Mouse (Mus musculus) large intestine, adult 2 months (tissue): ENCODE results near the gene Cd80. TPM values are rescaled to one million over a fixed set of nuclear protein-coding genes. Genes with fewer than 3 reads are reported as not detected.
A peak's percentile ranks its signal among the peaks of the same experiment; 100 is the strongest.

Experiments used
- DNase-seq: peaks from one replicate; pipeline ENCODE4 v3.0.0-alpha.2; 2012; ENCODE audit warnings: low read depth, low spot score
- WGBS: fragments of 180-500 bp; shearing (Covaris S2); methylation state at CpG from one replicate; pipeline ENCODE4 v1.1.7; 2018; 5-methylcytosine and 5-hydroxymethylcytosine counted together
- polyA plus RNA-seq: library from polyadenylated mRNA; depleted of rRNA; stranded (reverse); fragments of >200 nt; gene quantifications from 2 replicates; pipeline ENCODE4 v1.2.3, GENCODE M21; 2012; rRNA removed

Gene Cd80
- polyA plus RNA-seq, 1 experiment = 0.46 TPM

DNA sequence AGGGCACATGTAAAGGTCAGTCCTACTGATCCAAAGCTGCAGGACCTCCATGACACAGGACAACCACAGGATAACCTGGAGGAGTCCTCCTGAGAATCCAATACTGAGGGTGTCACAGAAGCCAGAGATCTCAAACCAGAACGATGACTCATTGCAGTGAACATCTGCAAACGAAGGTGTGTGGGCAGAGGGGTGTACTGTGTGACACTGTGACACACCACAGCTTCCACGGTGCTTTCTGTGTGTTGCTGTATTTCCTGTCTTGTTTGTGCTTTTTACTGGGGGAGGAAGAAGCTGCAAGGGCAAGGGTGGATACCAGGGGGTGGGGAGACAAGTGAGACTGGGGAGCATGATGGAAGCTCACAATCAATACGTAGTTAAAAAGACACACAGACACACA, 48.2 kb downstream of the Cd80 start:
- WGBS = 55% methylated on average over 4 of the region's 4 CpGs
- DNase-seq = no peak

DNA sequence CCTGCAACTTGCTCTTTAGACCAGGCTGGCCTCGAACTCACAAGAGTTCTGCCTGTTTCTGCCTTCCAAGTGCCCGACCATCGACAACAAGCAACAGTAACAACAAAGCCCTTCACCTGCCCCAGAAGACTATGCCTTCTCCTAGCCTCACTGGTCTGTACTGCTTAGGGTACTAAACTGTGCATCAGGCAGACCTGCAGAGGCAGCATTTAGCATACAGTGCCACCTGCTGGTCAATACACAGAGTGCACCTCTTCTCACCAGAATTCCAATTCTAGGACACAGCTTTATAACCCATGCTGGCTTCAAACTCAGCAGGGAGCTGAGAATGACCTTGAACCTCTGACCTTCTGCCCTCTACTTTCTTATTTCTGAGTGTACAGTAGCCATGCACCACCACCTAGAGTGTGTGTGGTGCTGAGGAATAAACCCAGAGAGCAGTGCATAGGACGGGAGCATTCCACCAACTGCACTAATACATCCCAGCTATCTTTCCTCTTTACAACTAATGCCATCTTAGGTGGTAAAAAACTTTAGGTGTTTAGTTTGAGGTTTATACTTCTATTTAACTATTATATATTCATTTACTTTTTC, 50.8 kb downstream of the Cd80 start:
- DNase-seq = no peak
- WGBS = 60% methylated on average over 4 of the region's 4 CpGs

DNA sequence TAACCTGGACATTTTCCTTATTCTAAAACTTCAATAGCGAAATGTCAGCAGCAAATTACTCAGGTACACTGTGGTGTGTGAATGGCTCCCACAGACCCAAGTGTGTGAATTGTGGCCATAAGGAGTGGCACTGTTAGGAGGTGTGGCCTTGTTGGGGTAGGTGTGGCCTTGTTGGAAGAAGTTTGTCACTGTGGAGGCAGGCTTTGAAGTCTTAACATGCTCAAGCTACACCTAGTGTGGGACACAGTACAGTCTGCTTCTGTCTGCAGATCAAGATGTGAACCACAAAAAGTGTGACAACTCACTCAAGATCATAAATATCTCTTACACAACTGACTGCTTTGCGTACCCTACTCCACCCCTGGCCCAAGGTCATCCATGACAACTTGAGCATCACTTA, 55.5 kb downstream of the Cd80 start:
- no peak for DNase-seq
- 82% methylated on average over 2 of the region's 2 CpGs for WGBS

DNA sequence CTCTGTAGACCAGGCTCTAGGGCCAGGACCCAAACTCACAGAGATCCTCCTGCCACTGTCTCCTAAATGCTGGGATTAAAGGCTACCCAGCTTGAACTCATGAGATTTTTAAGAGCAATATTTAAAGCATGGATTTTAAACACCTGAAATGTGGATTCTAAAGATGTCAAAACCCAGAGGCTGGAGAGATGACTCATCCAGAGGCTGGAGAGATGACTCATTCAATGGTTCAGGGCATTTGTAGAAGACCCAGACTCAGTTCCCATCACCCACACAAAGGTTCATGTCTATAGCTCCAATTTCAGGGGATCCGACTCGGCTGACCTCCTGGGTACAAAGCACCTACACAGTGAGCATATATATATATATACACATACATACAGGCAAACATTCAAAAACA, 63.8 kb downstream of the Cd80 start:
- DNase-seq = no peak
- WGBS = 99% methylated on average over 2 of the region's 2 CpGs

DNA sequence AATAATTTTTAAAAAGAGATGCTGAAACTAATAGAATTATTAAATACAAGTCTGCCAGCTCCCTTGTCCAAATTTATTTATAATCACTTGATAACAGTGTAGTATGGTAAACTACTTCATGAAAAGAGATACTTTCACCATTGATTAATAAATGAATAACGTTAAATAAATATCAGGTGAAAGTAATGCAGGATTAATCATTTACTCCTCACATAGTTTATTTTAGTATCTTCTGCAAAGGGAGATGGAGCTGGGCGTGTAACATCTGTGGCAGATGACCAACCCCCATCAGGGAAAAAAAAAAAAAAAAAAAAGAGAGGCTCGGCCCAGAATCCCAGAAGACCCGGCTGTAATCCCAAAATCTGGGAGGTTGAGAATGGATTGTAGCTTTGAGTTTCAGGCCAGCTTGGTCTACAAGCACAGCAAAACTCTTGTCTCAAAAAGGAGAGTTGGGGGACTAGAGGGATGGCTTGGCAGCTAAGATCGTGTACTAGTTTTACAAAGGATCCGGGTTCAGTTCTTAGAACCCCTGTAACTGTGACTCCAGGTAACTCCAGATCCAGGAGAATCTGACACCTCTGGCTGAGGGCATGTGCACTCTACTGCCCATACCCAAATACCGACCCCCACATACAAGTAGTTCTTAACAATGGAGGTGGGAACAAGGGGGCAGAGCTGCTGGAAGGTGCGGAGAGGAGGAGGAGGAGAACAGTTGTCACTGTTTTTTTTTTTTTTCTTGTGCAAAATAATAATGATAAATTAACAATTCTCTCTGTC, 66.0 kb downstream of the Cd80 start:
- 13% methylated on average over 8 of the region's 8 CpGs for WGBS
- DNase-seq = no peak

DNA sequence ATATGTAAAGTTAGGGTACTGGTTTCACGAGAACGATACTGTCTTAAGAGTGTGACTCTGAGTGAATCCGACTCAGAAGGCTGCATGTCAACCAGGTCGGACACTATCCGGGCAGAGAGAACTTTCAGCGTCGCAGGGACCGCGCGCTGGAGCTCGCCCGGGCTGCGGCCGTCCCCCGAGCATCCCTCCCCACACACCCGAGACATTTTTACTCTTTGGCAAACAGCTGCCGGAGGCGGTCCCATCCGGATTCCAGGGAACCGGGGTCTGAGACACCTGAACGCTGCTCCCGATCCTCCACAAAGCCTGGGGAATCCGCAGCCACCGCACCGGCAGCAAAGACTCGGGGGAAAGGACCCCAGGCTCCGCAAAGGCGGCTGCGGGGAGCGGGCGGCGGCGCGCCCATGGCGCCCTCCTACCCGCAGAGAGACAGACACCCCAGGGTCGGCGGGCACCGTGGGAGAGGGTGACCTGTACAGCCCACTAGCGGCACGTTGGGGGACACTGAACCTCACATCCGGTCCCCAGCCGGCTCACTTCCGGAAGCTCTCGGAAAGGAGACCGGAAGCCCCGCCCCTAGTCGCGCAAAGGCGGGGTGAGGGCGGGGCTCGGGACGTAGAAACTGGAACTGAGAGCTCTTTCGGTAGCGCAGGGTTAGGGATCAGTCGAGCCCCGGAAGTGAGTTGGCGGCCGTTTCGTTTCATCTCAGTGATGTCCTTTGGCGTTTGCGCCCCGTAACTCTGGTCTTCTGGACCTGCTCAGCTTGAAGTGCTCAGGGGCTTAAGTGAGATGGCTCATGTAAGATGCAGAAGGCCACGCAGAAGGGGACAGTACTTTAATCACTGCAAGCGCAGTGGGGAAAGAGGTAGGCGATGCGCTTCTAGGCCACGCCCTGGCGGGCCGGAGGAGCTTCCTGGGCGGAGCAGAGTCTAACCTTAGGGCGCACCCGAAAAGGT, 67.0 kb downstream of the Cd80 start, which contains the start of gene Timmdc1:
Gene Timmdc1, minus strand, starts transcription at position 535 of the 956 bp plus-strand sequence.
- peak; percentile 88 for DNase-seq
- under 1% methylated on average over 73 of the region's 73 CpGs for WGBS

DNA sequence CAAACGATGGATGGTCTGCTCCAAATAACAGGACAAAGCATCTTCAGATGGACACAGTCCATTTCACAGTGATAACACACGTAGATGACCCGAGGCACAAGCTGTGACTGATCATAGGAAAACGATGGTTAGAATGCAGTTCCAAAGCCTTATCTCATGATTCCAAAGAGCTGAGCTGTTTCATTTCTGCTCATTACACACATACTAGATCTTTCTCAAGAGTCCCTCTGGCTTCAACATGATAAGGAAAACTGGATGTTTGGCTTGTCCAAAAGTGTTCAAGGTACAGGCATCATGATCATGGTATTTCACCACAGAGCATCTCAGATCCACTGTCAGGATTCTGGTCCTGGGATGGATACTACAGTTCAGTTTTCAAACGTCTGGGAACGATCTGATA, 70.9 kb downstream of the Cd80 start:
- WGBS = 81% methylated on average over 6 of the region's 6 CpGs
- no peak for DNase-seq

DNA sequence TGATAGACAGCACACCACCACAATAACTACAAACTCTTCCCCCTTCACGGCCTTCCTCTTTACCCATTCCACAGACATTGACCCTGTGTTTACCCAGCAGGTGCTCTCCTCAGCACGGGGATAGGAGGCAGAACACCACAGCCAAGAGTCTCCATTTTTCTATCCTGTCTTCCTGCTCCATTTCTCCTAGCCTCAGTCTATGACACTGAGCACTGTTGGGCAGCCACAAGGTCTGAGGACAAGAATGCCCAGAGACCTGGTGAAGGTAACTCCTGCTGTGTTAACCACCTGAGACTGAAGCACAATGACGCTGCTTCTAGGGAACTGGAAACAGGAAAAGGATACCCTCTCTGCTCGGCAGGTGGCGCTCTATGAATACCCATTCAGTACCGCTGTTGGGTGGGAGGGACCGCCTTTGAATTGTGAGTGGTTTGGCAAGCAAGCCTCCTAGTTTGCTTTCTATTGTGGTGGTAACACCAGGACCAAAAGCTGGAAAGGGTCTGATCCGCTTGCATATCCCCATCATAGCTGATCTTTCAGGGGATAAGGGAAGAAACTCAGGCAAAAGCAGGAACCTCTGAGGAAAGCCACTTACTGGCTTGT, 81.3 kb downstream of the Cd80 start:
- no peak for DNase-seq
- WGBS = 31% methylated on average over 8 of the region's 8 CpGs

DNA sequence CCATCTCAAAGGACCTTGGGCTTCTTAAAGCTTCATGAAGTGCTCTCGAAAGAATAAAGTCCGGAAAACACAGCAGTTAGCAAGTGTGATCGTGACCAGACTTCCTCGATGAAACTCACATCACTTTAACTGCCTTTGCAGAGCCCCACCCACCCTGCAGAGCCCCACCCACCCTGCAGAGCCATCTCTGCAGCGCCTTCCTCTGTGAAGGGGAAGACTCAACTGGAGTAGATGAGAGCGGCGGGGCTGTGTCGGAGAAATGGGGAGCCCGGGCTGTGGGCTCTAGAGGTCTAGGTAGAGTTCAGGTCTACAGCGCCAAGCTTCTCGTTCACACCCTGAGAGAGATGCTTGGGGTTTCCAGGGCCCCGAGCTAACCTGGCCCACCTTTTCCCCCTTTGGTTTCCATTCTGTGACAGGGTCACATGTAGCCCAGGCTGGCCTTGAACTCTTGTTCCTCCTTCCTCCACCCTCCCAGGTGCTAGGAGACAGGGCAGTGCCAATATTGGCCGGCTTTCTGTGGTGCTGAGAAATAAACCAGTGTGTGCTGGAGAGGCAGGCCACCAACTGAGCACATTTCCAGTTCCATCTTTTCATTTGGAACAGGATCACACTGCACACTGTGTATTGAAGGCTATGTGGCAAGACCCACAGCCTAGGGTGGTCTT, 83.5 kb downstream of the Cd80 start:
- 76% methylated on average over 13 of the region's 13 CpGs for WGBS

More for the DNA sequence above, 83.5 kb downstream of the Cd80 start:
- DNase-seq = no peak

Other genes starting within 250 kb of the Cd80 start
- gene Nr1i2, start 160.7 kb upstream of the Cd80 start, polyA plus RNA-seq = 44.9 and 61.9 TPM in 2 replicates
- 0.04 and 0.12 TPM in 2 replicates for gene Maats1, start 113.4 kb upstream of the Cd80 start, polyA plus RNA-seq
- 73.5 and 90.3 TPM in 2 replicates for gene Cox17, start 108.6 kb upstream of the Cd80 start, polyA plus RNA-seq
- not detected in 2 replicates for gene Gm21987, start 108.5 kb upstream of the Cd80 start, polyA plus RNA-seq
- gene Popdc2, start 93.4 kb upstream of the Cd80 start, polyA plus RNA-seq = 16.9 and 18.7 TPM in 2 replicates
- gene Pla1a, start 22.4 kb upstream of the Cd80 start, polyA plus RNA-seq = 2.1 and 2.2 TPM in 2 replicates
- gene Adprh, start 2.9 kb upstream of the Cd80 start, polyA plus RNA-seq = 16.8 and 16.9 TPM in 2 replicates
- 9.9 and 13.4 TPM in 2 replicates for gene Timmdc1, start 67.1 kb downstream of the Cd80 start, polyA plus RNA-seq
- gene Poglut1, start 94.7 kb downstream of the Cd80 start, polyA plus RNA-seq = 10.3 and 12.6 TPM in 2 replicates
- gene Tmem39a, start 103.1 kb downstream of the Cd80 start, polyA plus RNA-seq = 63.7 and 65.3 TPM in 2 replicates